Mouse (Mus musculus) embryonic facial prominence, embryonic 15.5 days (tissue): ENCODE measurements around the gene Eef2. TPM values are rescaled to one million over a fixed set of nuclear protein-coding genes. Genes with fewer than 3 reads are reported as not detected.

Experiments
- ATAC-seq: fragments of 200-750 bp; cut with Nextera tagmentation; 2 replicates; pipeline ENCODE4 v1.8.0; 2017; ENCODE audit warnings: low read depth, moderate TSS enrichment; ENCODE audit not compliant: insufficient number of reproducible peaks, low FRiP score, low TSS enrichment
- H3K27ac ChIP-seq: fragments of 300-500 bp; sonication (generic); replicated peaks from 2 replicates; pipeline ENCODE4 v1.5.1; 2015; ENCODE audit warnings: mild to moderate bottlenecking, inconsistent platforms
- H3K27me3 ChIP-seq: fragments of 300-500 bp; sonication (generic); 2 replicates; pipeline ENCODE4 v1.6.1; 2015; ENCODE audit warnings: inconsistent platforms
- H3K36me3 ChIP-seq: fragments of 300-500 bp; sonication (generic); 2 replicates; pipeline ENCODE4 v1.6.1; 2015; ENCODE audit warnings: mild to moderate bottlenecking, inconsistent platforms
- H3K4me1 ChIP-seq: fragments of 300-500 bp; sonication (generic); 2 replicates; pipeline ENCODE4 v1.6.1; 2015; ENCODE audit warnings: inconsistent platforms
- H3K4me2 ChIP-seq: fragments of 300-500 bp; sonication (generic); replicated peaks from 2 replicates; pipeline ENCODE4 v1.6.1; 2015; ENCODE audit warnings: mild to moderate bottlenecking, inconsistent platforms
- H3K4me3 ChIP-seq: fragments of 300-500 bp; sonication (generic); replicated peaks from 2 replicates; pipeline ENCODE4 v1.5.1; 2015; ENCODE audit warnings: mild to moderate bottlenecking, inconsistent platforms
- H3K9ac ChIP-seq: fragments of 300-500 bp; sonication (generic); 2 replicates; pipeline ENCODE4 v1.6.1; 2015; ENCODE audit warnings: inconsistent platforms
- H3K9me3 ChIP-seq: fragments of 300-500 bp; sonication (generic); replicated peaks from 2 replicates; pipeline ENCODE4 v1.6.1; 2016; ENCODE audit warnings: inconsistent platforms
- WGBS: fragments of 180-500 bp; shearing (Covaris S2); methylation state at CpG from one replicate; pipeline ENCODE4 v1.1.7; 2015; 5-methylcytosine and 5-hydroxymethylcytosine counted together
- polyA plus RNA-seq: library from polyadenylated mRNA; unstranded; fragments of >200 nt; fragmentation: Nextera tagmentation; extraction: Ambion mirVana; gene quantifications from 2 replicates; pipeline ENCODE4 v1.2.1, GENCODE M21; 2015

Eef2 gene
- polyA plus RNA-seq, 1 experiment from 2014 or later: 654 TPM

- H3K36me3 ChIP-seq: peaks cover 71% of the 10 kb centered on the region
- peak within 1 kb of the TSS; percentile 91 for H3K27ac ChIP-seq
- WGBS: 85% methylated on average over 5 of the region's 5 CpGs
- H3K4me2 ChIP-seq: peak within 1 kb of the TSS; percentile 62
- no peaks in the 10 kb centered on the region for H3K9me3 ChIP-seq
- peak within 1 kb of the TSS; percentile 64 for H3K9ac ChIP-seq
- peaks cover 33% of the 10 kb centered on the region for H3K4me1 ChIP-seq
- H3K27me3 ChIP-seq: no peaks in the 10 kb centered on the region
- no peak for ATAC-seq
- peak within 1 kb of the TSS; percentile 74 for H3K4me3 ChIP-seq
Observed at GRCm38 (mm10) chr10:81183805-81184204, 7.4 kb downstream of the Eef2 start, which contains the start of gene 4930442H23Rik. TSS of gene 4930442H23Rik (minus strand) at chr10:81183849.

- no peak for ATAC-seq
- Histone ChIP-seq H3K9ac (no peak overlapping the region), H3K9me3 (no peaks in the 10 kb centered on the region), H3K4me3 (no peak overlapping the region), H3K27me3 (no peaks in the 10 kb centered on the region), H3K36me3 (peaks cover 64% of the 10 kb centered on the region), H3K4me2 (no peak overlapping the region), H3K27ac (peak overlapping the region; percentile 9; the same call in 1 of the 2 replicates), H3K4me1 (peaks cover 29% of the 10 kb centered on the region)
- WGBS: 32% methylated on average over 4 of the region's 4 CpGs
Observed at GRCm38 (mm10) chr10:81184765-81185164, 8.3 kb downstream of the Eef2 start.

- Histone ChIP-seq H3K27me3 (no peaks in the 10 kb centered on the region), H3K4me2 (no peak overlapping the region), H3K4me1 (peaks cover 37% of the 10 kb centered on the region), H3K4me3 (no peak overlapping the region), H3K9ac (no peak overlapping the region), H3K36me3 (peaks cover 54% of the 10 kb centered on the region), H3K27ac (no peak overlapping the region), H3K9me3 (no peaks in the 10 kb centered on the region)
- 89% methylated on average over 9 of the region's 9 CpGs for WGBS
- no peak for ATAC-seq
Observed at GRCm38 (mm10) chr10:81187161-81187560, 10.7 kb downstream of the Eef2 start.

GRCm38 (mm10) chr10:81189821-81190220, 13.4 kb downstream of the Eef2 start:
- 79% methylated on average over 26 of the region's 26 CpGs for WGBS
- no peak for ATAC-seq
- H3K4me2 ChIP-seq: no peak overlapping the region
- H3K4me3 ChIP-seq: no peak overlapping the region
- H3K36me3 ChIP-seq: peaks cover 50% of the 10 kb centered on the region
- H3K9me3 ChIP-seq: no peaks in the 10 kb centered on the region
- peaks cover 37% of the 10 kb centered on the region for H3K4me1 ChIP-seq
- H3K9ac ChIP-seq: no peak overlapping the region
- H3K27me3 ChIP-seq: peaks cover 16% of the 10 kb centered on the region
- H3K27ac ChIP-seq: no peak overlapping the region

GRCm38 (mm10) chr10:81190236-81190911, 13.9 kb downstream of the Eef2 start:
- Histone ChIP-seq H3K36me3 (peaks cover 45% of the 10 kb centered on the region), H3K4me2 (no peak overlapping the region), H3K9me3 (no peaks in the 10 kb centered on the region), H3K4me3 (no peak overlapping the region), H3K4me1 (peaks cover 35% of the 10 kb centered on the region), H3K9ac (no peak overlapping the region), H3K27me3 (peaks cover 22% of the 10 kb centered on the region), H3K27ac (no peak overlapping the region)
- WGBS: 71% methylated on average over 31 of the region's 31 CpGs
- ATAC-seq: no peak

- H3K4me1 ChIP-seq: peaks cover 35% of the 10 kb centered on the region
- H3K36me3 ChIP-seq: peaks cover 40% of the 10 kb centered on the region
- H3K27ac ChIP-seq: peak overlapping the region; percentile 88; the same call in 1 of the 2 replicates
- H3K4me2 ChIP-seq: no peak overlapping the region
- no peaks in the 10 kb centered on the region for H3K9me3 ChIP-seq
- 65% methylated on average over 6 of the region's 6 CpGs for WGBS
- no peak overlapping the region for H3K4me3 ChIP-seq
- no peak for ATAC-seq
- H3K27me3 ChIP-seq: peaks cover 27% of the 10 kb centered on the region
- no peak overlapping the region for H3K9ac ChIP-seq
Observed at GRCm38 (mm10) chr10:81190912-81191321, 14.5 kb downstream of the Eef2 start.

- H3K4me3 ChIP-seq: no peak overlapping the region
Observed at GRCm38 (mm10) chr10:81191342-81191982, 15.0 kb downstream of the Eef2 start.

GRCm38 (mm10) chr10:81192270-81192967, 16.0 kb downstream of the Eef2 start:
- WGBS: under 1% methylated on average over 92 of the region's 93 CpGs
- Histone ChIP-seq H3K4me3 (peak overlapping the region; percentile 54), H3K4me2 (peak overlapping the region; percentile 97), H3K9ac (peak overlapping the region; percentile 45), H3K27me3 (peaks cover 40% of the 10 kb centered on the region), H3K4me1 (peaks cover 35% of the 10 kb centered on the region), H3K9me3 (no peaks in the 10 kb centered on the region), H3K36me3 (peaks cover 29% of the 10 kb centered on the region), H3K27ac (peak overlapping the region; percentile 88)
- peak; percentile 86 for ATAC-seq

More at GRCm38 (mm10) chr10:81191342-81191982, 15.0 kb downstream of the Eef2 start:
- Histone ChIP-seq H3K27me3 (peaks cover 31% of the 10 kb centered on the region), H3K9ac (no peak overlapping the region), H3K36me3 (peaks cover 37% of the 10 kb centered on the region), H3K9me3 (no peaks in the 10 kb centered on the region), H3K4me1 (peaks cover 35% of the 10 kb centered on the region), H3K4me2 (peak overlapping the region; percentile 97; the same call in 1 of the 2 replicates), H3K27ac (peak overlapping the region; percentile 88; the same call in 1 of the 2 replicates)
- 85% methylated on average over 18 of the region's 18 CpGs for WGBS
- ATAC-seq: no peak

GRCm38 (mm10) chr10:81192968-81193501, 16.6 kb downstream of the Eef2 start:
- Histone ChIP-seq H3K9ac (peak overlapping the region; percentile 45), H3K9me3 (no peaks in the 10 kb centered on the region), H3K27ac (peak overlapping the region; percentile 88), H3K4me2 (peak overlapping the region; percentile 97), H3K36me3 (peaks cover 23% of the 10 kb centered on the region), H3K4me1 (peaks cover 35% of the 10 kb centered on the region), H3K27me3 (peaks cover 41% of the 10 kb centered on the region), H3K4me3 (peak overlapping the region; percentile 54)
- WGBS: 4% methylated on average over 19 of the region's 19 CpGs
- ATAC-seq: no peak

GRCm38 (mm10) chr10:81193991-81194774, 17.8 kb downstream of the Eef2 start:
- H3K27ac ChIP-seq: 0 out of 2 replicates have a peak overlapping the region, but pooled peaks have one; percentile 28
- peaks cover 35% of the 10 kb centered on the region for H3K4me1 ChIP-seq
- no peaks in the 10 kb centered on the region for H3K9me3 ChIP-seq
- 11% methylated on average over 37 of the region's 37 CpGs for WGBS
- H3K27me3 ChIP-seq: peaks cover 45% of the 10 kb centered on the region
- H3K4me3 ChIP-seq: peak overlapping the region; percentile 11; the same call in 1 of the 2 replicates
- H3K36me3 ChIP-seq: peaks cover 16% of the 10 kb centered on the region
- 0 out of 2 replicates have a peak, but pooled peaks have one; percentile 8 for ATAC-seq
- no peak overlapping the region for H3K4me2 ChIP-seq
- H3K9ac ChIP-seq: no peak overlapping the region
